Mouse (Mus musculus) bone marrow macrophage, adult 2 months (primary cell): ENCODE results near the gene Pde4d. TPM values are rescaled to one million over a fixed set of nuclear protein-coding genes. Genes with fewer than 3 reads are reported as not detected.

Source experiments
- H3K27ac ChIP-seq: 2 replicates; pipeline ENCODE4 v1.5.1; 2012; ENCODE audit warnings: low read depth, low read length; ENCODE audit not compliant: insufficient read depth
- H3K4me1 ChIP-seq: 2 replicates; pipeline ENCODE4 v1.6.1; 2012; ENCODE audit warnings: low read length; ENCODE audit not compliant: control insufficient read depth, insufficient read depth
- H3K4me3 ChIP-seq: 2 replicates; pipeline ENCODE4 v1.5.1; 2012; ENCODE audit warnings: mild to moderate bottlenecking, low read length, moderate library complexity; ENCODE audit not compliant: insufficient read depth
- CTCF ChIP-seq: IDR thresholded peaks from 2 replicates; pipeline ENCODE4 v1.5.1; 2012; ENCODE audit warnings: low read depth, mild to moderate bottlenecking, low read length, moderate library complexity
- POLR2A ChIP-seq: IDR thresholded peaks from 2 replicates; pipeline ENCODE4 v1.6.1; 2012; ENCODE audit warnings: mild to moderate bottlenecking, low read depth, low read length, borderline replicate concordance
- polyA plus RNA-seq: library from polyadenylated mRNA; stranded (reverse); fragments of >200 nt; gene quantifications from 2 replicates; pipeline ENCODE4 v1.2.4, GENCODE M21; 2012; ENCODE audit not compliant: missing spikeins, insufficient read depth, insufficient read length

The Pde4d gene
- polyA plus RNA-seq, 1 experiment = 1.8 TPM

DNA sequence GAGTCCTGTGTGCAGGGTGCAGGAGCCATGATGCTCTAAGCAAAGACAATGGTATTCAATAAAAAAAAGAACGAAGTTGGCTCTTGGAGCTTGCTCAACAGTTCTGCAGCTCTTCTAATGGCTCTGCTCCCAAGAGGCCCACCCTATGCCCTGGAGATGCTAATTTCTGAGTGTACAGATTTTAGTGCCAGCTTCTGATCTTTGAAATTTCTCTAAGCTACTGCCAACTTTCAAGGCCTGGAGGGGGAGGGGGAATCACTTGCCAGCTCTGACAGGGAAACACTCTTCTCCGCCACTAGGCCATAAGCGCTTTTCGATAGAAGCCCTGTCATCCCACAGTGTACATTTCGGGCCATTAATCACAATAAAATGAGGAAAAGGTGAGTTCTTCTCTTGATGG is 830.7 kb downstream of the Pde4d start:
- H3K4me1 ChIP-seq = peaks cover 9% of the 10 kb centered on the region
- TF ChIP-seq CTCF = no peak
- no peak for TF ChIP-seq POLR2A
- no peak overlapping the region for H3K27ac ChIP-seq
- H3K4me3 ChIP-seq = no peak overlapping the region

DNA sequence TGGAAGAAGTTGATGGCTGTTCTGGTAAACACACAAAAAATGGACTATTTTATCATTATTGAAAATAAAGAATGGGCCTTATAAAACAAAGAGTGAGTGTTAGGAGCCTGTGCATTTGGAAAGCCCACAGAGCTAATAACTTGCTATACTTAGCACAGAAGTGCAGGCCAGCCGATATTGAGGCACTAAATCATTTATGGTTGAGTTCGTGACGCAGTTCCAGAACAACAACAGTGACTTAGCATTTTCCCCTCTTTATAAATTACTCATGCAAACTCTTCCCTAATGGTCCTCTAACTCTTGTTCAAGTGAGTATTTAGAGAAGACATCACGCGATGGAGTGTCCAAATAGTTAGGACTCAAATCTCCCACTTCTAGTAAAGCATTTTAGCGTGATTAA is 837.7 kb downstream of the Pde4d start:
- Histone ChIP-seq H3K4me1 (peaks cover 3% of the 10 kb centered on the region; the same call in 1 of the 2 replicates), H3K4me3 (no peak overlapping the region), H3K27ac (no peak overlapping the region)
- TF ChIP-seq POLR2A = no peak
- no peak for TF ChIP-seq CTCF

DNA sequence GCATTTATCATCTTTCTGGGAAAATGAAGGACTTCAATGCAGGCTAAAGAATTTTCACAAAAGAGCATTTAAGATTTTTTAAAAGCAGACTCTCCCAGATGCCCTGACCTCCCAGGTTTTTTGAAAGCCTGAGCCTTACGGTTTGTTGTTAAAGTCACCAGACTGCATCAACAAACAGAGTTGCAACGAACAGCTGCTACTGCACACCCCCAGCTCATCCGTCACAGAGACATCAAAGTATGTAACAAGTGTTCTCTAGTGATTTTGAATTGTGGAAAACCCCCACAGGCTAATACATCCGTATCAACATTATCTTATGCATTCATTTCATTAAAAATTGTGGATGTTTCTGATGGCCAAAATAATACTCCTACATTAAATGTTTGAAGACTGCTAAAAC is 841.2 kb downstream of the Pde4d start:
- H3K4me3 ChIP-seq = no peak overlapping the region
- H3K4me1 ChIP-seq = peaks cover 13% of the 10 kb centered on the region
- no peak for TF ChIP-seq CTCF
- no peak for TF ChIP-seq POLR2A
- no peak overlapping the region for H3K27ac ChIP-seq

DNA sequence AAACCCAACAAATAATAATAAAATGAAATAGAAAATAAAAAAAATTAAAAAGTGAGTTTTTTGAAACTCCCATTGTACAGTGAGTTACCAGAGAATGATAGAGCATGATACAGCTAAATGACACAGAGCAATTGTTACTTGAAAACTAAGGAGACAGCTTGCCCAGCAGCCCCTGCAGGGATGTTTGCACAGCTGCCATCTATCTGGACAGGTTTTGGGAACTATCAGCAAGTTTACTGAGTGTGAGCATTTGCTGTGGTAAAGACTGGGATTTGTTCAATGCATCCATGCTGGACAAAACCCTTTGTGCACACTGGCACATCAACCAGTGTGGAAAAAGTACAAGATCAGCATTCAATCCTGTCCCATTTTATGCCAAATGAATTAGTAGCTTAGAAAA is 843.3 kb downstream of the Pde4d start:
- Histone ChIP-seq H3K27ac (no peak overlapping the region), H3K4me1 (peaks cover 20% of the 10 kb centered on the region), H3K4me3 (no peak overlapping the region)
- TF ChIP-seq POLR2A (no peak), CTCF (no peak)

DNA sequence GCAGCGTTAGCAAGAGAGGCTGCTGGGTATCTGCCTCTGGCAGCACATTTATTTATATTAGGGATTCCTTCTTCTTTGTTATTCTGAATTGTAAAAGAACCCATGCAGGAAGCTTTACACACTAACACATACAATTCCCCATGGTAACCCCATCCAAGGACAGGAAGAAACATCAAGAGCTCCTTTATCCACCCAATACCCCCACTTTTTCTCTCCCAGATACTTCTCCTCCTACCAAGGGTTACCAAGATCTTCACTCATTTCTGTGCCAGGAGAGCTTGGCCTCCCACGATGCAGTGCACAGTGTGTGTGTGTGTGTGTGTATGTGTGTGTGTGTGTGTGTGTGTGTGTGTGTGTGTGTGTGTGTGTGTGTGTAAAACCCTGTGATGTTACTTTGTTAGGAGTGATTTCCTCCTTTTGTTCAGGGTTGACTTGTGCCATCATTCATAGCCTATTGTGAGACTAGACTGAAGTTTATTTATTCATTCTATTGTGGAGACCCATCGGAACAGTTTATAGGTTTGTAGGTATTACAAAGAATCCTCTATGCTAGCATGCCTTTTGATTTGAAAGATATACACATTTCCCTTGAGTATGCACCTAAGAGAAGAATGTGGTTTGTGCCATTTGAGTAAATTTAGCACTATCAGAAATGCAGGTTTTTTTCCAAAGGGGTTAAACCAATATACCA is 846.7 kb downstream of the Pde4d start:
- TF ChIP-seq POLR2A (no peak), CTCF (no peak)
- Histone ChIP-seq H3K27ac (no peak overlapping the region), H3K4me3 (no peak overlapping the region), H3K4me1 (peaks cover 36% of the 10 kb centered on the region)

DNA sequence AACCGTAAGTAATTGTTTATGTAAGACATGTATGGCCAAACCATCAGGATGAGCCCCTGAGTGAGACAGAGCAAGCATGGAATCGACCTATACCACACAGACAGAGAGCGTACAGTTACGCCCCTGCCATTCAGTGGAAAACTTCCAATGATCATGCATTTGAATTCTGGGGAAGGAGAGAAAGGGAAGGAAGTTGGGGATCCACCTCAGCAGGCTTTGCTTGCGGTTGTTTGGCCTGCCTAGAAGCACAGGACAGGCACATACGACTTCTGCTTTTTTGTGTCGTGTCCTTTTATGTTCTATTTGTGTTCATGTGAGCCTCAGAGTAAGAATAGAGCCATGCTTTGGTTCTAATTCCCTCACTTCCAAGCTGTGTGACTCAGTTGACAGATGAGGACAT is 849.1 kb downstream of the Pde4d start:
- Histone ChIP-seq H3K27ac (peak overlapping the region; percentile 80), H3K4me3 (no peak overlapping the region), H3K4me1 (peaks cover 36% of the 10 kb centered on the region)
- TF ChIP-seq CTCF (no peak), POLR2A (no peak)

DNA sequence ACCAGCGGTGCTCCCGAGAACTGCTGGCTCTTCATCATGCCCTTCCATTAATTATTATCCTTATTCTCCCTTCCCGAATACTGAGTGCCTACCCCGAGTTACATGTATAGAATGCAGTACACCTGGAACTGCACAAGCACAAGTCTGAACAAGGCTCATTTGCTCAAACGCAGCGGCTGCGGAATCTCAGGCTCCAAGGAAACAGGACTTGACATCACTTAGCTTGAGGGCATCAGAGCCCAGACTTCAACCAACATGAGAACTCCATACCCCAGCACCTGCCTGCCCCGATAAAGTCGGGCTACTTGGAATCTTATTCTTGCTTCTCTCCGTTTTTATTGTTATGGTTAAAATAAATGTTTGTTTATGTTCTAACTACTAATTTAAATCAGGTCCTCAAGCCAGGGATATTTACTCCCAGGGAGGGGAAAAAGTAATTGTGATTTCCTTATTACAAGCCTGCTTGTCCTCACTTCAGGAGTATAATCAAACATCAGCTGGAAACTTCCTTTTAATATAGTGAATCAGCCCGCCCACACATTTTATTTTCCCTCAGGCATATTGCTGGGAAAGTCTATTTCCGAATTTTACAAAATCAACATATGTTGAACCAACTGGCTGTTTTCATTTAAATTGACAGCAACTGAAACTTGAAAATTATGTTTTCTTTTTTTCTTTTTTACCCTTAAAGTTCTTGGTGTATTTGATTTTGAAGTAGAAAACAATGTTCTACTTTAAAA is 849.9 kb downstream of the Pde4d start:
- no peak for TF ChIP-seq POLR2A
- no peak for TF ChIP-seq CTCF
- Histone ChIP-seq H3K27ac (peak overlapping the region; percentile 80), H3K4me1 (peaks cover 30% of the 10 kb centered on the region), H3K4me3 (no peak overlapping the region)

DNA sequence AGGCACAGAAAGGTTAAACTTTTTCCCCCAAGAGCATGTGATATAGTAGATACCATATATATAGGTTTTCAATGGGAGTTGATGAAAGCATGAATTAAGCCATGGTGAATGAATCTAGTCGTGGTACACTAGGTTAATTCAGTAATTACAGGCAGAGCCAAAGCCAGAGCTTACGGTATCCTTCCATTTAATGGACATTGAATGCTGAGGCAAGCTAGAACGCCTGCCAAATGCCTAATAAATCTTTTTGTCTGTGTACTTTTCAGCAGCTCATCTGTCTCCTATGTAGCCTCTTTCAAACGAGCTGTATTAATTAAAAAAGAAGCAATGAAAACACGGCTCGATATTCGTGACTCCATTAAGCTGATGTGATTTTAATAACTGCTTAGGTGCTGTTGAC is 862.8 kb downstream of the Pde4d start:
- no peaks in the 10 kb centered on the region for H3K4me1 ChIP-seq
- H3K27ac ChIP-seq = no peak overlapping the region
- no peak overlapping the region for H3K4me3 ChIP-seq
- TF ChIP-seq CTCF (no peak), POLR2A (no peak)

DNA sequence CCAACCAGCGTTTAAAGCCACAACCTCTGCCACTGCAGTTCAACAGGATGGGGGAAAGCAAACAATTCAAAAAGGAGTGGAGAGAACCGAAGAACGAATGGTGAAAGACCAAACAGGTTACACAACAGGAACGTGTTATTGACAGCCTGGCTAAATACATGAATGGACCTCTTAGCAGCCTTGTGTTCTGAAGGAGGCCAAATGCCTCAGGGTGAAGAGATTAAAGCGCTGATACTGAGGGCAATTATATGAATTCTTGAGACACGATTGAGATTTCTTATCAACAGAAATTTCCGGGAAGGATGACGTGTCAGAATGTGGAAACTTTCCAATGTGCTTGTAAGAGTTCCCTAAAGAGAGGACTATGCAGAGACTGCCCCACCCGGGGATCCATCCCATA is 865.9 kb downstream of the Pde4d start:
- Histone ChIP-seq H3K27ac (no peak overlapping the region), H3K4me1 (peaks cover 3% of the 10 kb centered on the region), H3K4me3 (no peak overlapping the region)
- TF ChIP-seq POLR2A (no peak), CTCF (no peak)

DNA sequence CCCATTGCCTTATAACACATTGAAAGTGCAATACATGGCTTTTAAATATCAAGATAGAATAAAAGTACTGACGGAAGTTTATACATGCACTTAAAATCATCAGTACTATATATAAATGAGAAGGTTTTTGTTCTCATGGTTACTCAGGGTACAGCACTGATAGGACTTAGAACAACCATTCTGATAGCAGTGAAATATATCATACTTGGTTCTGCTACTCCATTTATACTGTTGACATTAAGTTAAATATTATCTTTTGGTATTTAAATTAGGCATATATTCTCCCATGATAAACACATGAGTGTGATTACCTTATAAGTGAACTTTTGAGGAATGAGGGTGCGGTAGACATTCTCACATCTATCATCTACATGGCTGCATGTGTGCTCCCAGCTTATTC is 867.9 kb downstream of the Pde4d start:
- H3K4me3 ChIP-seq = no peak overlapping the region
- peaks cover 3% of the 10 kb centered on the region for H3K4me1 ChIP-seq
- no peak overlapping the region for H3K27ac ChIP-seq
- TF ChIP-seq CTCF = no peak
- TF ChIP-seq POLR2A = no peak
